Mouse (Mus musculus) urinary bladder, postnatal 14 days (tissue): ENCODE measurements around the gene Lgals7.
A peak's percentile ranks its signal among the peaks of the same experiment; 100 is the strongest.

Experiments used
- DNase-seq: peaks from one replicate; pipeline ENCODE4 v3.0.0; 2021; ENCODE audit warnings: low spot score

The Lgals7 gene

GRCm38 (mm10) chr7:28830981-28831380 lies 32.7 kb upstream of the Lgals7 start:
- DNase-seq, result peak; percentile 1

GRCm38 (mm10) chr7:28831411-28832125 lies 32.1 kb upstream of the Lgals7 start:
- DNase-seq, result no peak

- no peak for DNase-seq
These were observed 31.5 kb upstream of the Lgals7 start for GRCm38 (mm10) chr7:28832137-28832536.

- DNase-seq, result no peak
These were observed 29.8 kb upstream of the Lgals7 start, which contains the start of gene Lgals4 for GRCm38 (mm10) chr7:28833723-28834347. Lgals4 (plus strand) TSS chr7:28833854.

- DNase-seq, result no peak
These were observed 26.7 kb upstream of the Lgals7 start for GRCm38 (mm10) chr7:28836936-28837335.

- DNase-seq, result peak; percentile 71
These were observed 25.3 kb upstream of the Lgals7 start for GRCm38 (mm10) chr7:28838331-28838730.

GRCm38 (mm10) chr7:28847273-28847672 lies 16.4 kb upstream of the Lgals7 start:
- DNase-seq, result no peak

- DNase-seq, result peak; percentile 74
These were observed 13.9 kb upstream of the Lgals7 start for GRCm38 (mm10) chr7:28849700-28850236.

GRCm38 (mm10) chr7:28850642-28851041 lies 13.0 kb upstream of the Lgals7 start:
- no peak for DNase-seq

GRCm38 (mm10) chr7:28859953-28860352 lies 3.7 kb upstream of the Lgals7 start:
- DNase-seq, result no peak

GRCm38 (mm10) chr7:28860898-28861297 lies 2.8 kb upstream of the Lgals7 start:
- no peak for DNase-seq

- peak; percentile 38 for DNase-seq
These were observed 695 bp upstream of the Lgals7 start for GRCm38 (mm10) chr7:28862817-28863499.

GRCm38 (mm10) chr7:28864288-28864750 lies 666 bp downstream of the Lgals7 start:
- DNase-seq, result no peak

- peak; percentile 87 for DNase-seq
These were observed 2.0 kb downstream of the Lgals7 start for GRCm38 (mm10) chr7:28865481-28866300.

- no peak for DNase-seq
These were observed 3.3 kb downstream of the Lgals7 start for GRCm38 (mm10) chr7:28866769-28867507.

GRCm38 (mm10) chr7:28867508-28868340 lies 4.1 kb downstream of the Lgals7 start:
- DNase-seq, result peak; percentile 82

GRCm38 (mm10) chr7:28870901-28871664 lies 7.4 kb downstream of the Lgals7 start:
- no peak for DNase-seq

GRCm38 (mm10) chr7:28874565-28874964 lies 10.9 kb downstream of the Lgals7 start:
- no peak for DNase-seq

GRCm38 (mm10) chr7:28876099-28876498 lies 12.4 kb downstream of the Lgals7 start:
- DNase-seq, result no peak
